Mouse (Mus musculus) ES-E14 (cell line): Measurements from ENCODE around the gene Myo1d.

Experiments
- CHD2 ChIP-seq: IDR thresholded peaks from 2 replicates; pipeline ENCODE4 v1.6.1; 2014; ENCODE audit warnings: mild to moderate bottlenecking, low read depth, low read length, inconsistent platforms
- MAFK ChIP-seq: IDR thresholded peaks from 2 replicates; pipeline ENCODE4 v1.6.1; 2014; ENCODE audit warnings: mild to moderate bottlenecking, low read depth, low read length, inconsistent platforms; ENCODE audit not compliant: insufficient read depth
- ZC3H11A ChIP-seq: IDR thresholded peaks from 2 replicates; pipeline ENCODE4 v1.6.1; 2012; ENCODE audit warnings: low read depth, mild to moderate bottlenecking, inconsistent platforms, low read length, borderline replicate concordance
- ZNF384 ChIP-seq: IDR thresholded peaks from 2 replicates; pipeline ENCODE4 v1.6.1; 2012; ENCODE audit warnings: low read depth, low read length, inconsistent platforms

DNA sequence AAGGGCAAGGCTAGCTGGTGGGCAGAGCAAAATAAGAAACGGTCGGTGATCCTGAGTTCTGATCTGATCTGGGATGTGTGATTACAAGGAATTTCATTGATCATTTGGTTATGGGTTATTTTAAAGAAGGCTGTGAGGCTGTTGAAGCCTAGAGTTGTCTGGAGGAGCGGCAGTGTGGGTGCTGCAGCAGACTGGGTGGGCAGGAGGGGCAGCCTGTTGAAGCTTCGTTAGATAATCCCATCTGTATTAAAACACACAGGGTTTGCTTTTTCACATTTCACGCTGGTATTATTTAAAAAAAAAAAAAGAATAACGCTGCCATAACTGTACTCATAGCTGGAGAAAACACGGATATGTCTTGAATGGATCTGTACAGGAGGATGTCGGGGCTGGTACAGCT lies 263.9 kb downstream of the Myo1d start:
- no peak for TF ChIP-seq MAFK
- TF ChIP-seq ZNF384, result no peak
- no peak for TF ChIP-seq ZC3H11A
- TF ChIP-seq CHD2, result no peak
